Mouse (Mus musculus) right cerebral cortex, adult 2 months (tissue): Measurements from ENCODE around the gene Hus1.

Source experiments
- DNase-seq, 2 experiments: peaks; one replicate each; pipeline ENCODE4 v3.0.0; 2021 to 2022; ENCODE audit warnings: low spot score in 2 of 2

The Hus1 gene

DNA sequence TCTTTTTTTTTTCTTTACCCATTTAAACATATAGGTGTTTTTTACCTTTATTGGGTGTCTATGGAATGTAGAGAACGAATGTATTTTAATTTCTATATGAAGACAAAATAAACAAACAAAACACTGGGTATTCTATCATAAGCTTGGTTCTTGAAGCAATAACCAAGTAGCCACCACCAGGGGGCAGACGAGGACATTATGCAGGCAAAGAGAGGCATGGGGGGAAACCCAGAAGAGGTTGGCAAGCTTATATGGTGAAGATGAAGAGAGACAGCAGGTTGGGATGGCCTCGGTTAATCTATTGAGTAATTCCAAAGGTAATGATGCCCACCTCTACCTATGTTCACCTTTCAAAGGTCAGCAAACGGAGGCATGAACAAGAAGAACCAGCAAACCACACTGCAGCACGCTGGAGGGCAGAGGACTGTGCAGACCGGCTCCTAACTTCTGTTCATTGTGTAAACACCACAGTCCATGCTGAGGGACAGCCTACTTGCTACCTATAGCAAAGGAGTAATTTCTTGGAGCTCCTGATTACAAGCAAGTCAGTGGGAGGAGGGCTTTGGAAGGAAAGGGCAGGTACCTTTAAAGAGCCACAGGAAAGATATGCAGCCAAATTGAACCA, 27.6 kb downstream of the Hus1 start:
- DNase-seq = peak; percentile 71 to 76

DNA sequence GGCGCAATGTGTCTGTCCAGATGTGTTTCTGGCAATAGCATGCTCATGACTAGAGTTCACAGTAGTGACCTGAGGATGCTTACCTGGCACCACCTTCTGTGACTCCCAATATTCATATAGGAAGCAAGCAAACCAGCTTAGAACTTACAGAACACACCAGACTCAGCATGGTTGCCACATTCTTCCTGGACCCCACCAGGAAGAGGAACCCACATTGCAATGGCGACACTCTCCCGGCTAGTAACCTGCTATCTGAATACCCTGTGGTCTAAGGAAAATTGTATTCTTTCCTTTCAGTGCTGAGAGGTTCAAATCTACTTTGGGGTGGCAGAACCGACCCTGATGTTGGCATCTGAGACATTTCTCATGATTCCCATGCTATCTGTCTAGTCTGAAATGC, 32.8 kb downstream of the Hus1 start:
- no peak for DNase-seq

DNA sequence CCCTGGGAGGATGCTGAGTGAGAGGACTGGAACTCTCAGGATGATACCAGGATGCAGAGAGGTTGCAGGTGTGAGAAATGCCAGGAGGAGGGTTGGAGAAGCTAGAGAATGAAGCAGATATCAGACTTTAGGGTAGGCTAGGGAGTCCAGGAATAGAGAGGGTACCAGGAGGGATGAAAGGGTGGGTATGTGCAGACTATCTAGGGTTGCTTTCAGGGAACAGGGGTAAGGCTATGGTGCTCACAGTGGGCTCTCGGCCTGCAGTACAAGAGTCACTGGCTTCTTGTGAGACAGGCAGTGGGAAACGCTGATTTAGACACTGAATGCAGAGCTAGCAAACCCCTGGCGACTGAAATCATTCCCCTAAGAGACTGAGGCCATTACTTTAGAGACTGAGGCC, 37.8 kb downstream of the Hus1 start, which contains the start of gene Pkd1l1:
Pkd1l1 (minus strand) TSS at position 101 of the 400 bp plus-strand sequence.
- DNase-seq = no peak

DNA sequence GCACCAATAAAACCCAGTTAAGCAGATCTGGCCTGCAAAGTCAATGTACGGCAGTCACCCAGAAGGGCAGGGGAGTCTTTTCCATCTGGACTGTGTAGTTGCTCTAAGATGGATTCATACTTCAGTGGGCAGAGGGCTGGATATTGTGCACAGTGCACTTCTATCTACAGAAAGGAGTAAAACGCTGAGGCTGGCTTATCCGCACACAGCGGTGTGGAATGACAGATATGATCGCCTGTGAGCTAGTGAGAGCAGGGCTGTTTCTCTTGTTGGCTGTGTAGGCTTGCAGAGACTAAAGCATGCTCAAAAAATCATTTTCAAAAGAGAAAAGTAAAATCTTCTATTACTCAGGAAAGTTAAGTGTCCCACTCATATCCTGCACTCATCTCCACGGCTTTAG, 38.9 kb downstream of the Hus1 start:
- DNase-seq = no peak

DNA sequence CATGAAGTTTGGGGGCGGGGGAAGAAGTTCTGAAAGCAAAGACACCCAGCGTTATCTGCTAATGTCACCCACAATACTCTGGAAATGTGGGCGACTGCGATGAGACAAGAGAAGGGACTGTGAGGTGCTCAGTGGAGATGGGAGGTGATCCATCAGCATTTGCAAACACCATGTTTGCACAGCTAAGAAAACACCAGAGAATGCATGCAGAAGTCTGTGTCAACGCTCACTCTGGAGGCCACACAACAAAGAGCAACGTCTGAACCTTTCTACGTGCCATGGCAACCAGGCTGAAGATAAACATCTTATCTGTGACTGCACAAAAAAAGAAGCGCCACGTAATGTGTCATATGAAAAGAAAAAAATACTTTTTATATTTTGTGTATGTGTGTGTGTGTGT, 40.5 kb downstream of the Hus1 start:
- DNase-seq = no peak

DNA sequence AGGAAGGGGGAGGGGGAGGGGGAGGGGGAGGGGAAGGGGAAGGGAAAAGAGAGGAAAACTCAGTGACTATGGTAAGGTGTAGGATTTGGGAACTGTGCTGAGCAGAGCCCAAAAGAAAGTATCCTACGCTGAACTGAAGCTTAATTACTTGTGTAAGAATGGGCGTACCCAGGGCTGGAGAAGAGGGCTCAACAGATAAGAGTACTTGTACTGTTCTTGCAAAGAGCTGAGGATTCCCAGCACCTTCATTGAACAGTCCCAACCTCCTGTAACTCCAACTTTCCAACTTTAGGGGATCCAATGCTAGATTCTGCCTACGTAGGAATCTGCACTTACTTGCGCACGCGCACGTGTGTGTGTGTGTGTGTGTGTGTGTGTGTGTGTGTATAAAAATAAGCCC, 42.9 kb downstream of the Hus1 start:
- no peak for DNase-seq

DNA sequence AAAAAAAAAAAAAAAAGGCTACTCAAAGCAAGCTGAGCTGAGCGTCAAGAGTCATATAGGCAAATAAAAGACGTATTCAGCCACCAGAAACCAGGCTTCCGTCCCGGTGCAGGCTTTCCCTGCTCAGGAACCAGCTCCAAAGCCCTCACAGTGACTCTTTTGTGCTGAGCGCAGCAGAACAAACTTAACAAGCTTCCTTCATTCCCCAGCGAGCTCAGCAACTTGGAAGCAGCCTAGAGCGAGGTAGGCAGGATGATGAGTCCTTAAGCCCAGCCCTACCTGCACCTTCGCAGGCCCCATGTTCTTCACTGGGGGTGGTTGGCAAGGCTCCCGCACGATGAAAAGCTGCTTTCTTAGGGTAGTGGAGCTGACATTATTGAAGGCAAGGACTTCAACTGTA, 52.4 kb downstream of the Hus1 start:
- DNase-seq = peak; percentile 17 to 40

DNA sequence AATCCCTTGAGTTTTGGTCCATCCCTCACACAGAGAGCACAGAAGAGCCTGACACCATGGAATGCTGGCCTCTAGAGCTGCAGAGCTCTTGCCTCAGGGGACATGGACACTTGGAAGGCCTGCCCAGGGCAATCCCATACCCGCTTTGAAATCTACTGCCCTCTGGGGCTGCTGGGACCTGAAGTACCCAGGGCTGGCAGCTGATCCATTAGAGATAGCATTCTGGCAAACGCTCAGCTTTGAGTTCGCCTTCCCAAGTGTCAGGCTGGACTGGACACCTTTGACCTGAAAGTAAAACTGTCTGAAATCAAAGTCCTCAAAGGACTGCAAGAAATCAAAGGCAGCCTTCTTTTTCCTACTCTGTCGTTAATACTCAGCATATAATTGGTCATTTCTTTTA, 52.9 kb downstream of the Hus1 start:
- no peak for DNase-seq

DNA sequence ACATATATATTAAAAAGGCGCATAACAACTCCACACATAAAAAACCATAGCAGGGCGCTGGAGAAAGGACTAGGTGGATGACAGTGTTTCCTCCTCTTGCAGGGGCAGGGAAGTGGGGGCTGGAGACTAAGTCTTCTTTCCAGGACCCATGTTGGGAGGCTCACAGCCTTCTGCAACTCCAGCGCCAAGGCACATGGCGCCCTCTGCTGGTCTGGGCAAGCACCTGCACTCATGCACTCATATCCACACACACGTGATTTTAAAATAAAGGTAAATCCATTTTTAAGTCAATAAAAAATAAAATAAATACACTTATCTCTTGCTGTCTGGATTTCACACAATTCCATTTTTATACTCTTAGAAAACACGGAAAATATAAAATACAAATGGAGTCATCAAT, 54.0 kb downstream of the Hus1 start:
- DNase-seq = no peak

DNA sequence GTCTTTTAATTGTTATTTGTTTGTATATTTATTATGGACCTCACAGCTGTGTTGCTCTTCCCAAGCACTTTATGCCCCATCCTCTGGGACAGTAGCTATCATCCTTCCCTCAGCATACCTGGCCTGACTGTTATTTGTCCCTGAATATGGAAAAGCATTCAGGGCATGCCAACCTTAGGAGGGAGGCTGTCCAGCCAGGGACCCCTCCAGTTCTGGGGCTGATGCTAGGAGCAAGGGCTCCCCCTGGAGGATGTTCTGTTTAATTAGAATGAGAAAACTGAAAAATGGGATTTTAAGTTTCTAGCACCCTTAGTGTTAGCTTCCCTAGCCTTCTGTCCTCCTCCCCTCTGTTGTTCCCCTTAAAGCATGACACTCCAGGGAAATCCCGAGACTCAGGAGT, 55.3 kb downstream of the Hus1 start:
- peak in 1 of 2 experiments; percentile 22 for DNase-seq

DNA sequence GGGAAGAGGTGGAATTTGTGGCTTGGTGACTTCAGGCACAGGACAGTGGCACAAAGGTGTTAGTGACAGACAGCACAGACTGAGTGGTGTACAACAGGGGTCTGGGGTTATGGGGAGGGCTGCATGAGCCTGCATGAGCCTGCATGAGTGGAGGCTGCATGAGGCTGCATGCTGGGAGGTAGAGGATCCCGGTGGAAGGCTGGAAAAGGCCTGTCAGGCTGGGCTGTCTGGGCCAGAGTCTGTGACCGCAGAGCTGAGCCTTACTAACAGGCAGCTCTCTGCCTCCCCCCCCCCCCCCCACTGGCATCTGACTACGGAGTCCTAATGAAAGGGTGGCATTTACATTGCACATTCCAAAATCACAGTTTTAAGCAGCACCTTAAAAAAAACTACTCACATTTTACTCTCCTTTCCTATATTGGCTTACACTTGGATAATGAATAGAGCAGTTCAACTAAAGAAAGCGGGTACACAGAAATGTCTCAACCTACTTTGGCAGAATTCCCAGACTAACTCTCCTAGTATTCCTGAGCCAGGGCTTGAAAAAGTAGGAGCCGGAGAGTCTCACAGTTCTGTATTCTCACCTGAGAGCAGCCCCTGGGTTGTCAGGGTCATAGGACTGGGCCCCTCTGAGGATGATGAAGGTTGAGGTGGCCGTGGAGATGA, 61.1 kb downstream of the Hus1 start:
- peak in 1 of 2 experiments; percentile 10 for DNase-seq

DNA sequence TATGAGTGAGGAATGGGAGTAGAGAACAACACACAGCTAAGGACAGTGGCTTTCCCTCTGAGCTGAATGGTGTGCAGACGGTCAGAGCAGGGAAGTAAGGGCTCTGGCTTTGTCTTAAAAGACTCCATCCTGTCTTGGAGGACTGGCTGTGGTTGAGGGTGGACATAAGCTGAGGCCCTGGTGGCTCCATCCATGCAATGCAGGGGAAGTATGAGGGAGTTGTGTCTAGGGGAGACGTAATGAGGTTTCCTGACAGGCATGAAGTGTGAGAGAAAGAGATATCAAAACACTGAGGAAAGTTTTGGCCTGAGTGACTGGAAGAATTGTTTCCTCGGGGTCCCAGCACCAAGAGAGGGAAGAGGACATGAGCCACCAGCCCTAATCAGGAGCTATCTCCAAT, 62.1 kb downstream of the Hus1 start:
- no peak for DNase-seq

DNA sequence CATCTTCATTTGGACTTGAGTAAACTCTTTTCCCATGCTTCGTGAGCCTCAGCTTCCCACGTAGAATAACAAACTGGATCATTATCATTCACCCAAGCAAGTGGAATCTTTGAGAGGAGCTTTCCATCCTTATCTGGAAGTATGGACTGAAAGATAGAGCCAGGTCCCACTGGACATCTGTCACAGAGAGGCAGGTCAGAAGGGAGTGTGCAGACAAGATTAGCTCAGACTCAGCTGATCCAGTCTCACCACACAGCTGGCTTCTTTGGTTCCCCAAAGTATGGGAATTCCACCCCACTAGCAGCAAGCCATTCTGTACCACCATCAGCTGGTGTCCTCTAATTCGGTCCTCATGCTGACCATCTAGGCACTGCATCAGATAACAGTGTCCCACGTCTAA, 66.9 kb downstream of the Hus1 start:
- no peak for DNase-seq
